8 mouse cellular contexts compared by ENCODE assay signal in the genomic region with DNA sequence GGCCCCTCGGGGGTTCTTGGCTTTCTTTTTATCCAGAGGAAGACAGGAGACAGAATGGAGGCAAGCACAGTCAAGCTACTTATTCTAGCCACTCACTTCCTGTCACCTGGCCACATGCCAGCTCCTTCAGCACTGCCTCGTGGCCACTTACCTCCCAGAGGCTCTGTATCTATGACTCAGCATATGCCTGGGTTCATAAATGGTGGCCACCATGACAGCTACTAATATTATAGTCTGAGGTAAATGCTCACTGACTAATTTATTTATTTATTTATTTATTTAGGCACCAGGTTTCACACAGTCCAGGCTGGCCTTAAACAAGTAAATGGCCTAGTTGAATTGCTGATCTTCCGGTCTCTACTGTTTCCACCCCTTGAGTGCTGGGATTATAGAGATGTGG. TPM values are rescaled to one million over a fixed set of nuclear protein-coding genes. Genes with fewer than 3 reads are reported as not detected.
DNase-seq lines count a peak whose midpoint lies in the region; ATAC-seq lines count a peak whose summit lies in the region.

No protein-coding gene starts in this region.

- intact Hi-C loops in gastrocnemius, postnatal 14 days (cut with DNase I; ENCODE audit: low total_unique reads) = no loop called here

- peak; percentile 17 for DNase-seq in gastrocnemius, postnatal 14 days
- DNase-seq in gastrocnemius, postnatal 25 days = no peak
- peak; percentile 10 for DNase-seq in thymus, postnatal 4 days
- DNase-seq in thymus, postnatal 36 days = no peak
- DNase-seq in naive thymus-derived CD4-positive, alpha-beta T cell, adult 2 months (ENCODE audit: low read depth) = peak; percentile 29
- no peak for DNase-seq in embryo, embryonic 9.5 days (ENCODE audit: extremely low spot score)
- DNase-seq in left cerebral cortex, adult 11 months (ENCODE audit: low spot score) = no peak

- ATAC-seq in inflammation-experienced regulatory T-cells, adult 6 months = peak; percentile 67

RNA-seq across cellular contexts. Expression of a gene that starts 35.0 kb away (rescaled TPM):
- 10 to 100 TPM; 29.2 to 32.3 TPM for total RNA-seq in gastrocnemius, postnatal 14 days (2021)
- total RNA-seq in gastrocnemius, postnatal 25 days (2021) = 10 to 100 TPM; 25.3 to 27.9 TPM
- polyA plus RNA-seq in inflammation-experienced regulatory T-cells, adult 6 months (2017; shearing (Covaris generic)) = 10 to 100 TPM; 23.1 to 52.2 (median 35.8) TPM

RNA-seq across cellular contexts. Expression of a gene that starts 58.5 kb away (rescaled TPM):
- total RNA-seq in gastrocnemius, postnatal 14 days (2021) = over 10,000 TPM; 30,782 to 31,244 TPM
- total RNA-seq in gastrocnemius, postnatal 25 days (2021) = over 10,000 TPM; 28,881 to 29,446 TPM
- not detected for polyA plus RNA-seq in inflammation-experienced regulatory T-cells, adult 6 months (2017; shearing (Covaris generic))

Comparison
In these comparisons a context has a peak if more than half of its experiments do, and no peak if none do; other contexts are left out.
1. DNase-seq: peak in gastrocnemius, postnatal 14 days (single experiment), thymus, postnatal 4 days (single experiment) and naive thymus-derived CD4-positive, alpha-beta T cell, adult 2 months (single experiment); none in gastrocnemius, postnatal 25 days (single experiment), thymus, postnatal 36 days (0 of 2), embryo, embryonic 9.5 days (single experiment) and left cerebral cortex, adult 11 months (single experiment).